Mouse (Mus musculus): ENCODE measurements around the gene Psma7. TPM values are rescaled to one million over a fixed set of nuclear protein-coding genes. Genes with fewer than 3 reads are reported as not detected.

Gene Psma7
- total and polyA plus RNA-seq, 3 experiments, result 394 to 515 (median 458) TPM

- H3K4me3 ChIP-seq (ENCODE audit: control insufficient read depth in 1 of 2, insufficient read depth in 1 of 2, low read depth in 2 of 2, low read length in 2 of 2), result no peak overlapping the region
- TF ChIP-seq SIN3A (IDR thresholded peaks at IDR 0.05; ENCODE audit: low read length), result no peak
- no peak for TF ChIP-seq USF1 (IDR thresholded peaks at IDR 0.05; ENCODE audit: low read depth, low read length)
- TF ChIP-seq NELFE (IDR thresholded peaks at IDR 0.05; ENCODE audit: low read depth, low read length), result no peak
- no peak for TF ChIP-seq EP300 (IDR thresholded peaks at IDR 0.05; ENCODE audit: low read depth in 1 of 2, low read length in 2 of 2)
- no peak for TF ChIP-seq RCOR1 (IDR thresholded peaks at IDR 0.05; ENCODE audit: low read depth, low read length)
- TF ChIP-seq MAFK (IDR thresholded peaks at IDR 0.05; ENCODE audit: borderline replicate concordance, low read depth, low read length), result no peak
- TF ChIP-seq TBP (IDR thresholded peaks at IDR 0.05; ENCODE audit: low read depth, low read length), result no peak
- no peak for TF ChIP-seq ETS1 (IDR thresholded peaks at IDR 0.05; ENCODE audit: low read depth, low read length)
- no peak for TF ChIP-seq BHLHE40 (IDR thresholded peaks at IDR 0.05; ENCODE audit: borderline replicate concordance, low read depth, low read length)
- TF ChIP-seq MEF2A (IDR thresholded peaks at IDR 0.05; ENCODE audit: extremely low read depth, insufficient replicate concordance, low read depth, low read length, poor library complexity, severe bottlenecking), result no peak
- no peak for TF ChIP-seq CTCF (IDR thresholded peaks at IDR 0.05 in 2 of 3, conservative IDR thresholded peaks at IDR 0.05 in 1 of 3; ENCODE audit: control insufficient read depth in 1 of 3, insufficient read depth in 1 of 3, low read depth in 2 of 3, low read length in 3 of 3, poor library complexity in 1 of 3, severe bottlenecking in 1 of 3)
- no peak for TF ChIP-seq ELF1 (IDR thresholded peaks at IDR 0.05; ENCODE audit: low read depth, low read length)
- TF ChIP-seq USF2 (IDR thresholded peaks at IDR 0.05; ENCODE audit: borderline replicate concordance in 1 of 2, insufficient read depth in 1 of 2, low read depth in 1 of 2, low read length in 2 of 2), result no peak
- TF ChIP-seq NRF1 (IDR thresholded peaks at IDR 0.05; ENCODE audit: insufficient read depth, low read depth, low read length, poor library complexity, severe bottlenecking), result no peak
- no peak for TF ChIP-seq MXI1 (IDR thresholded peaks at IDR 0.05; ENCODE audit: low read depth, low read length)
- TF ChIP-seq POLR2AphosphoS5 (IDR thresholded peaks at IDR 0.05; ENCODE audit: borderline replicate concordance, low read depth, low read length), result no peak
- no peak for TF ChIP-seq ZKSCAN1 (IDR thresholded peaks at IDR 0.05; ENCODE audit: low read depth, low read length)
- H3K79me2 ChIP-seq (ENCODE audit: control insufficient read depth, insufficient read depth, low read length, poor library complexity), result peaks cover 10% of the 10 kb centered on the region
- H3K27me3 ChIP-seq (ENCODE audit: control insufficient read depth in 1 of 2, insufficient read depth in 2 of 2, low read length in 2 of 2), result no peaks in the 10 kb centered on the region
- no peak overlapping the region for H3K27ac ChIP-seq (ENCODE audit: control insufficient read depth, low read depth, low read length)
- peaks cover 0 to 5% of the 10 kb centered on the region in 2 experiments; a peak in 3 of 4 replicates for H3K36me3 ChIP-seq (ENCODE audit: control insufficient read depth in 1 of 2, insufficient read depth in 2 of 2, low read length in 2 of 2)
- H3K9ac ChIP-seq (ENCODE audit: control insufficient read depth, low read depth, low read length, poor library complexity, severe bottlenecking), result no peak overlapping the region
- peaks cover 0 to 8% of the 10 kb centered on the region in 2 experiments; a peak in 3 of 4 replicates for H3K4me1 ChIP-seq (ENCODE audit: control insufficient read depth in 1 of 2, insufficient read depth in 2 of 2, low read length in 2 of 2)
- H3K9me3 ChIP-seq (replicated peaks; ENCODE audit: insufficient read depth, low read length), result no peaks in the 10 kb centered on the region
- no peak for DNase-seq (ENCODE audit: low read depth, low spot score)
Measured at GRCm38 (mm10) chr2:180071671-180072070, 29.4 kb upstream of the Psma7 start.
